Mouse (Mus musculus) lung, adult 18-20 months (tissue): ENCODE measurements at regions not wholly inside any gene's neighbourhood (a gene's known extent, or its start where the extent isn't known, plus 50 kb on each side); places are given as distances from the start of the nearest gene placed in this dataset.

Experiments
- DNase-seq, 2 experiments: peaks; one replicate each; pipeline ENCODE4 v3.0.0; 2022; ENCODE audit warnings: mixed read lengths in 2 of 2

- no peak for DNase-seq
Measured at GRCm38 (mm10) chr14:120669665-120670064, 191.4 kb downstream of the Rap2a start.

GRCm38 (mm10) chr14:120675752-120676151 is 197.5 kb downstream of the Rap2a start:
- no peak for DNase-seq

GRCm38 (mm10) chr14:120678533-120678932 is 200.3 kb downstream of the Rap2a start:
- no peak for DNase-seq

DNA sequence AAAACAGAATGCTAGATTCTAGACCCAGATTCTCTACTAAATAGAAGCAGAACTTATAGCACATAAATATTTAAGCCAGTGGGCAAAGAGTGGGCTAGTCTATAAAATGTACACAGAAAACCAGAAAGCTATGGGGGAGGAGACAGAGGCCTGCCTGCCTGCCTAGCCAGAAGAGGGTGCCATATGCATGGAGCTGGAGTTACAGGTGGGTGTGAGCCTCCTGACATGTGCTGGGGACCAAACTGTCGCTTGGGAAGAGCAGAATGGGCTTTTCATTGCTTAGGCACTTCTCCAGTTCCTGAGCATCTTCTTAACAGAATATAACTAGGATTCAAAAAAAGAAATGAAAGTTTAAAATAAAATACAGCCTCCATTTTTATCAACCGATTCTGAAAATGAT is 200.8 kb downstream of the Rap2a start:
- no peak for DNase-seq

DNA sequence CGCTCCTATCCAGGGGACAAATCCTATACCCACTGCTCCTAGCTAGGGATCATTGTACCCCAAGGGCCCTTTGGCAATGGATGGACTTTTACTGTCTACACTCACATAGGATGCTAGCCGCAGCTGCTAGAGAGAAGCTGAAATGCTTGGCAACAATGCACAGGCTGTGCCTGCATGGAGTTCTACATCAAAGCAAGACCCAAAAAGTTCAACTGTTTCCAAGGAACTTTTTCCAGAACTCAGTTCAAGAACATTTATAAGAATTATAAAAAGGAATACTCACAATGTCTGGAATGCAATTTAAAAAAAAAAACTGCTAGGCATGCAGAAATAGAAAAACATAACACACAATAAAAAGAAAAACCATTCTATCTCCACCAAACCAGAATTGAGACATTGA is 202.0 kb downstream of the Rap2a start:
- DNase-seq, result no peak

DNA sequence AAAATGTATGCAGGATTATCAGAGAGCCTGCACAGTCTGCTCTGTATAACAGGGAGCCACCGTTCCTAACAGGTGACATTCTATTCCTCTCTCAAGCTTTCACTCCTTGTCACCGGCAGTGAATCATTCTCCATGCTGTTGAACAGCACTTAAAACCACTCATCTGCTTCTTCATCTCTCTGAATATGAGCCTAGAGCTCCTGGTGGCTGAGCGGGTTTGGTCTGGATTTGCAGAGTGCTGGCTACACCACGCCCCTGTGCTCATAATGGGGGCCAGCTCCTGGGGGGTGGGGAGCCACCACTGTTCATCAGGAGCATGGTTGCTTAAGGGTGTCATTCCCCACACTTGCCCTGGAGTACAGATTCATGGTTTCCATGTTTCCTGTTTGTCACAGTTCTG is 207.0 kb downstream of the Rap2a start:
- peak in 1 of 2 experiments; percentile 19 for DNase-seq

GRCm38 (mm10) chr14:120685877-120686276 is 207.6 kb downstream of the Rap2a start:
- DNase-seq, result no peak

DNA sequence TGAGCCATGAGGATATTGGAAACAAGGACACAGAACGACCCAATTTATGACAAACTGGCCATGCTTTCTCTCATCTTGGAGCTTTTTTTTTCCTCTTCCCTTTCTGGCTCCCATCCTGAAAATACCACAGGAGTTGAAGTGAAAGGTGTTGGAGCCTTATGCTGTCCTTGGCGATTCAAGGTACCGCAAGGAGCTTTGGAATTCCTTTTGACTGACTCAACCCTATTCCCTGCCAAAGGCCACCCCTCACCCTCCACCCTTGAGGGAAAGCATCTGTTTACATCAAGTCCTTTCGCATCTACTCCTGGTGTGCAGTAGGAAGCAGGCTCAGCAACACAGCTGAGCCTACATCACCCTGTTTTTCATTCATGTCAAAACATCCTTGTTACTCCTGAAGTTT is 208.5 kb downstream of the Rap2a start:
- DNase-seq, result peak; percentile 16 to 17

DNA sequence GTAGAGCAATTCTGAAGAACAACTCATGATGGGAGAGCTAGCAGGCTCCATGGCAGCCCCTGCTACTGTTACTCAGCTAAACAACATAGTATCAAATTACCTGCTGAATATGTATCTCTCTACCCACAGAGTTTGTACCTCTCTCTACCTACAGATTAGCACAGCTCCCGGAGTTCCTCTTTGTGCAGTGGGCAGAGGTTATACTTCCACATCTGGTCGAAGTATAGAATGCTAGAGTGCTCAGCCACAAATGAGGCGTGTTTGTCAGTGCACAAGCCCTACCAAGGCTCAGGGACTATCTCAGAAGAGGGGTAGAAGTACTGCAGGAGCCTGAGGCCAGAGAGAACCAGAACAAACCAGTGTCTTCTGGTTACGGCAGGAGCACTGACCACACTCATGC is 211.6 kb upstream of the Ipo5 start:
- DNase-seq, result no peak

GRCm38 (mm10) chr14:120705301-120705801 is 205.7 kb upstream of the Ipo5 start:
- peak in 1 of 2 experiments; percentile 27 for DNase-seq

- no peak for DNase-seq
Measured at GRCm38 (mm10) chr14:120710782-120711181, 200.2 kb upstream of the Ipo5 start.

DNA sequence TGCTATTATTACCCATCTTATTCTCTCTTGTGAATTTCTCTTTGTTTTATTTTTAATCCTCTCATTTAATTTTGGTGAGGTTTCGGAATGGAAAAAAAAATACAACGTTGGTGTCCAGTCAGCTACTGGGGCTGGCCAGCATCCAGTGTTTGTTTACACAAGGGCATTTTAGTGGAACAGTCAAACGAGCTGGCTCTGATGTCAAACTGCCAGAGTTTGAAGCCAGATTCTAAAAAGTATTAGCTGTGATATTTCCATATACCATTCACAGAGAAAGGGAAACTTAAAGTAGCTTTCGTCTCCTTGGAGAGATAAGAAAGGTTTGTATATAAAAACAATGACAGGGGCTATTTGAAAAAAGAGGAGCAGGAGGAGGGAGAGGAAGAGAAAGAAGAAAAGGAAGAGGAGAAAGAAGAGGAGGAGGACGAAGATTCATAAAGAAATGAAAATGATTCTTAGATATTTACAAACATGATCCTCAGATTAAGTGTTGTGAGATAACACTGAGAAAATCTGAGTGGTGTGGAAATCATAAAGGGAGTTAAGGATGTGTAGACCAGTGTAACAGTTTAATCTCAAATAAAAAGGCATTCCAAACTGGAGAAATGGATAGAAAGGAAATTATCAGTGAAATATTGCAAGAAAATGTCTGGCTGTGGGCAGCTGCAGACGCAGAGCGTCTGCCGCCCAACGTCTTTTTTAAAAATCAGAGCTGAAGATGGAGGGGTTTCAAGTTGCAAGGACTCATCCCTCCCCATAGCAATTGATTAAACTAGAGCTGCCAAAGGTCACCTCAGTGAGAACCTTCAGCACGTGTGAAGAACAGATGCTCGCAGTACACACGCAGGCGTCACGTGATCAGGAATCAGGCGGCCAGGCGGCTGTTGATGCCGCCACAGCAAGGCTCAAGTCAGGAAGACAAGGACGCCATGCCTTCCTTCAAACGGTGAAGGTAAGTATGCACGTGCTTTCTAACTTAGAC is 190.3 kb upstream of the Ipo5 start:
- peak; percentile 24 to 53 for DNase-seq

- DNase-seq, result no peak
Measured at GRCm38 (mm10) chr14:120721593-120722461, 189.2 kb upstream of the Ipo5 start.

GRCm38 (mm10) chr14:120722546-120723112 is 188.4 kb upstream of the Ipo5 start:
- peak in 1 of 2 experiments; percentile 21 for DNase-seq

DNA sequence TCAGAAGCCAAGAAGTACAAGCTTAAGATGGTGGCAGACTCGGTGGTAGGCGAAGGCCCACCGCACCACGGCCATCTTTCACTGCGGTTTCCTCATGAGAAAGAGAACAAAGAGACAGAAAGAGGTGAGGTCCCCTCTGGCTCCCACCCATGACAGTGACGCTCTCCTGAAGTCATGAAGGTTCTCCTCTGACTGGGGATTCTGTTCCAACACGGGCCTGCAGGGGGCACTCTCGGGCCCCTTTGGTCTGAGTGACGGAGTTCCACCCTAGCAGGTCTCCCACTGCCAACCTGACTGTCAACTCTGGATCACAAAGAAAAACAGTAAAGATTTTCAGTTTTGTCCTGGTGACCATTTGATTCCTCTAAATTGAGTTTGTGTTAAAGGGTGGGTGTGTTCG is 182.9 kb upstream of the Ipo5 start:
- no peak for DNase-seq

GRCm38 (mm10) chr14:120730226-120730625 is 180.8 kb upstream of the Ipo5 start:
- no peak for DNase-seq

DNA sequence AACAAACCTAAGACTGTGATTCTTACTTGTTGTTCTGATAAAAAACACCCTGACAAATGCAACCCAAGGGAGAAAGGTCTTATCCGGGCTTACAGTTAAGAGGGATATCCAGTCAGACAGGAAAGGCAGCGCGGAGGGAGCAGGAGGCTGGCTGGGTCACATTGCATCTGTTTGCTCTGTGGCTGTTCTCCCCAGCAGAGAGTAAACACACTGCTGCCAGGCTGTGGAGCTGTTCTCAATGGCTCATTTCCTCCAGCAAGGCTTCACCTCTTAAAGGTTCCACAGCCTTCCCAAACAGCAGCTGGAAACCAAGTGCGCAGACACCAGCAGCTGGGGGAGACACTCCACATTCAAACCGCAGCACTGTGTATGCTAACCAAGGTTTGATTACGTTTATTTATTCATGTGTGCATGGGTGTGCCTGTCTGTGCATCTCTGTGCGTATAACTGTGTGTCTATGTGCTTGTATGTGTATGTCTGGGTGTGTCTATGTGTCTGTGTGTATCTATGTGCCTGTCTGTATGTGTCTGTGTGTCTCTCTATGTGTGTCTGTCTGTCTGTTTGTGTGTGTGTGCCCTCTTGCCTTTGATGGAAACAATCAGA is 179.2 kb upstream of the Ipo5 start:
- peak in 1 of 2 experiments; percentile 29 for DNase-seq

GRCm38 (mm10) chr14:120732400-120733138 is 178.5 kb upstream of the Ipo5 start:
- no peak for DNase-seq

DNA sequence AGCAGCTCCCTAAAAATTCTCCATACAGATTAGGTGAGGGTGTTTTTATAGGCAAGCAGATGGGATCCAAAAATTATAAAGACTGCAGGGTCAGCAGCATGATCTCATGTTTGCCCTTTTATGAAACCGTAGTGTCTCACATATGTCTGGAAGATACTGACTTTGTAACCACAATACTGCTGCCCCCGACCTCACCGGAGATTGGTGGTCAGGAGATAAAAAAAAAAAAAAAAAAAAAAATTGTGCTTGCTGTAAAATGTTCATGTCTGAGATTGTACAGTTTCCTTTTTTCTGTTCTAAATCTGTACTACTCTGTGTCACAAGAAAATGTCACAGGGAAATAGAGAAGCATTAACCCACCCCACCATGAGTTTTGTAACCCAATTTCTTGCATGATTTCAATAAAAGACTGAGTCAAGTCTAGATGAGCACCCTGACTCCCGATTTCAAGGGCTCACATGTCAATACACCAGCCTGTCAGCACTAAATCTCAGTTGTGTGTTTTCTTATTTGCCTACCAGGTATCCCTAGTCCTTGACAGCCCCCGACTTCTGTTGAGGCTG is 169.5 kb upstream of the Ipo5 start:
- DNase-seq, result no peak

DNA sequence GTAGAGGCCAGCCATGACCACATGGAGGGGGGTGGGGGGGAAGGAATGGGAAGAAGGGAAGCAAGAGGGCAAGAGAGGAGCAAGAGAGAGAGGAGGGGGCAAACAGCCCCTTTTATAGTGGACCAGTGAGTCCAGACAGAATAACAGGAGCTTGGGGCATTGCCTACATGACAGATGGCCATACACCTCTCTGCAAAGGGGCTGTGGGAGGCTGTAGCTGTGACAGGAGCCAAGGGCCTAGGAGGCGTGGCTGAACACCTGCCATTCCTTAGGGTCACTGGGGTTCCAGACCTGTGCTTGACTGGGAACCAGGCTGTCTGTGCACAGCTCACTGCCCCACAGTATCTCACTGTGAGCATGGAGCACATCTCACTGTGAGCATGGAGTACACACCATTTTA is 157.0 kb upstream of the Ipo5 start:
- DNase-seq, result no peak

DNA sequence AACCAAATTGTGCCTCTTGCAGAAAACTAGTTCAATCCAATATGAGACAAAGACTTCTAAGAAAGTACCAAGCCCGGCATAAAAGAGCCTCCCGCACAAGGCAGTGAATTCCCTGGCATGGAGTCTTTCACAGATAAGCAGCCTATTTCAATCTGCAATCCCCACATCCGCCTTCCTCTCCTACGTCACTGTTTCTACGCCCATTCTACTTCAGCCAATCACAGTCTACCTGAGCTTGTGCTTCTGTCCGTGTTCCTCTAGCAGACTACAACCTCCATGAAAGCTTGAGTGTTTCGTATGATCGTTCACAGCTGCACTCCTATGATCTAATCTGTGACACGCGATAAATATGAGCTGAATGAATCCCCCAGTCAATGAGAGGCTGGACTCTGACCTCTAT is 155.6 kb upstream of the Ipo5 start:
- peak in 1 of 2 experiments; percentile 30 for DNase-seq
